1 mouse cellular context compared by ENCODE assay signal in genomic region chr14:55769087-55769703, GRCm38 (mm10).
TF ChIP-seq lines count a peak whose summit lies in the region.

No protein-coding gene starts in this region.

TF ChIP-seq in MEL, 35 proteins besides CTCF, POLR2A, EP300 and RAD21:
- TF ChIP-seq UBTF (IDR thresholded peaks at IDR 0.05; ENCODE audit: borderline replicate concordance, insufficient read depth, low read depth, low read length), result no peak
- peak; percentile 24; the same call in 1 of the 2 replicates for TF ChIP-seq KAT2A (conservative IDR thresholded peaks at IDR 0.05; ENCODE audit: low read depth, low read length)
- peak; percentile 99 for TF ChIP-seq CHD1 (IDR thresholded peaks at IDR 0.05; ENCODE audit: low read depth, low read length)
- peak; percentile 63; the same call in 1 of the 2 replicates for TF ChIP-seq POLR2AphosphoS2 (IDR thresholded peaks at IDR 0.05; ENCODE audit: low read length)
- no peak for TF ChIP-seq JUND (IDR thresholded peaks at IDR 0.05; ENCODE audit: low read depth, low read length)
- peak; percentile 79 for TF ChIP-seq TBP (IDR thresholded peaks at IDR 0.05; ENCODE audit: low read depth, low read length)
- TF ChIP-seq MAFK (IDR thresholded peaks at IDR 0.05; ENCODE audit: borderline replicate concordance, low read depth, low read length), result no peak
- TF ChIP-seq MAZ (IDR thresholded peaks at IDR 0.05; ENCODE audit: low read depth, low read length), result peak; percentile 78
- peak; percentile 54 for TF ChIP-seq TAL1 (IDR thresholded peaks at IDR 0.05; ENCODE audit: low read length)
- TF ChIP-seq MAX (IDR thresholded peaks at IDR 0.05; ENCODE audit: low read length), result peak; percentile 90
- no peak for TF ChIP-seq NRF1 (IDR thresholded peaks at IDR 0.05; ENCODE audit: insufficient read depth, low read depth, low read length, poor library complexity, severe bottlenecking)
- peak; percentile 51; the same call in 1 of the 2 replicates for TF ChIP-seq MYB (IDR thresholded peaks at IDR 0.05; ENCODE audit: low read depth, low read length)
- TF ChIP-seq RCOR1 (IDR thresholded peaks at IDR 0.05; ENCODE audit: low read depth, low read length), result peak; percentile 52; the same call in 1 of the 2 replicates
- TF ChIP-seq ETS1 (IDR thresholded peaks at IDR 0.05; ENCODE audit: low read depth, low read length), result peak; percentile 62; the same call in 1 of the 2 replicates
- no peak for TF ChIP-seq USF1 (IDR thresholded peaks at IDR 0.05; ENCODE audit: low read depth, low read length)
- no peak for TF ChIP-seq SMC3 (IDR thresholded peaks at IDR 0.05; ENCODE audit: low read depth, low read length)
- peak; percentile 82 for TF ChIP-seq SIN3A (IDR thresholded peaks at IDR 0.05; ENCODE audit: low read length)
- peak; percentile 53 for TF ChIP-seq NELFE (IDR thresholded peaks at IDR 0.05; ENCODE audit: low read depth, low read length)
- no peak for TF ChIP-seq USF2 (IDR thresholded peaks at IDR 0.05; ENCODE audit: borderline replicate concordance in 1 of 2, insufficient read depth in 1 of 2, low read depth in 1 of 2, low read length in 2 of 2)
- peak; percentile 74 for TF ChIP-seq CHD2 (IDR thresholded peaks at IDR 0.05; ENCODE audit: low read length)
- no peak for TF ChIP-seq GABPA (IDR thresholded peaks at IDR 0.05; ENCODE audit: low read depth, low read length)
- peak; percentile 72 for TF ChIP-seq HCFC1 (IDR thresholded peaks at IDR 0.05; ENCODE audit: low read depth, low read length)
- TF ChIP-seq MYC (IDR thresholded peaks at IDR 0.05; ENCODE audit: low read depth, low read length), result peak; percentile 93
- no peak for TF ChIP-seq MEF2A (IDR thresholded peaks at IDR 0.05; ENCODE audit: extremely low read depth, insufficient replicate concordance, low read depth, low read length, poor library complexity, severe bottlenecking)
- peak; percentile 91 for TF ChIP-seq TCF12 (IDR thresholded peaks at IDR 0.05; ENCODE audit: low read depth, low read length)
- peak; percentile 88 for TF ChIP-seq GATA1 (IDR thresholded peaks at IDR 0.05; ENCODE audit: low read depth, low read length)
- TF ChIP-seq ZKSCAN1 (IDR thresholded peaks at IDR 0.05; ENCODE audit: low read depth, low read length), result no peak
- peak; percentile 65 for TF ChIP-seq MXI1 (IDR thresholded peaks at IDR 0.05; ENCODE audit: low read depth, low read length)
- no peak for TF ChIP-seq ELF1 (IDR thresholded peaks at IDR 0.05; ENCODE audit: low read depth, low read length)
- TF ChIP-seq ZC3H11A (IDR thresholded peaks at IDR 0.05; ENCODE audit: low read depth, low read length), result no peak
- TF ChIP-seq ZMIZ1 (IDR thresholded peaks at IDR 0.05; ENCODE audit: low read depth, low read length), result peak; percentile 57
- peak; percentile 62; the same call in 1 of the 2 replicates for TF ChIP-seq BHLHE40 (IDR thresholded peaks at IDR 0.05; ENCODE audit: borderline replicate concordance, low read depth, low read length)
- TF ChIP-seq E2F4 (IDR thresholded peaks at IDR 0.05; ENCODE audit: borderline replicate concordance, low read depth, low read length), result no peak; the same call in 1 of the 2 replicates
- TF ChIP-seq ZNF384 (IDR thresholded peaks at IDR 0.05; ENCODE audit: low read depth, low read length), result no peak; the same call in 1 of the 2 replicates
- TF ChIP-seq POLR2AphosphoS5 (IDR thresholded peaks at IDR 0.05; ENCODE audit: borderline replicate concordance, low read depth, low read length), result 0 out of 2 replicates have a peak, but pooled peaks have one; percentile 45
